Mouse (Mus musculus): ENCODE results near the gene Eps15l1.

Eps15l1 gene

DNA sequence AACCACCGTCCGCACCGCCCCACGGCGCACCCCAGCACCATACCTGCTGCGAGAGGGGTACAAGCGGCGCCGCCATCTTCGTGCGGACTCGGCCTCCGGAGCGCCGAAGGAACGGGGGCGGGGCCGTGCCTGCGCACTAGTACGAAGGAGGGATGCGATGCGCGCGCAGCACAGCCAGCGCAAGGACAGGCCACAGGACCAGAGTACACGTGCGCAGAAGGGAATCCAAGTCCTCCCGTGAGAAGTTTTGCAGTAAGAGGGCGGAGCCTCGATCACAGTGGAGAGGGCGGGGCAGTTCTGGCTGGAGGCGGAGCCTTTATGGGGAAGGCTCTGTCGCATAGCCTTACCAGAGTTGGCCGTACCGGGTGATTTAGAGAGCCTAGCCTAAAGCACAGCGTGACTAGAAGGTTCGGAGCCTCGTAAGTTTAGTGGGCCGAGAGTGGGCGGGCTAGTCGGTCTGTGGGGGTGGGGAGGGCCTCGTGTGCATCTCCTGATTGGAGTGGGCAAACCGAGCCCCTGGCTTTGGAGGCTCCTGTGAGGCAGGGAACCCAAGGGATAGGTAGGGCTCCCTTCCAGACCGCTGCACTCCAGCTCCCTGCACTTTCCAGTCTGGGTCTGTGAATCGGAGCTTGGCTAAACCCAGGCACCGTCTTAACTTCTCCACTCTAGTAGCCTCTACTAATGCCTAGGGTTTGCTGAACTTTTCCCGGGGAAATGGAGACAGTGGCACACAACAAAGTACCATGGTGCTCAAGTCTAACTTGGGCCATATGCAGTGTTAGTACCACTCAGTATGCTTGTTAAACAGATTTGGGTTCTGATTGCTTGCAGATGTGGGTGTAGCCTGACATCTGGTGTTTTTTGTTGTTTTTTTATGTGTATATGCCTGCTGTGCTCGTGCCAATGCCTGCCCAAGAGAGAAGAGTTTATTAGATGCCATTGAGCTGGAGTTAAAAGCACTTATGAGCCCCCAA lies at the start of gene Eps15l1:
Gene Eps15l1, minus strand, starts transcription at position 99 of the 974 bp plus-strand sequence.
- DNase-seq: peak; percentile 100

DNA sequence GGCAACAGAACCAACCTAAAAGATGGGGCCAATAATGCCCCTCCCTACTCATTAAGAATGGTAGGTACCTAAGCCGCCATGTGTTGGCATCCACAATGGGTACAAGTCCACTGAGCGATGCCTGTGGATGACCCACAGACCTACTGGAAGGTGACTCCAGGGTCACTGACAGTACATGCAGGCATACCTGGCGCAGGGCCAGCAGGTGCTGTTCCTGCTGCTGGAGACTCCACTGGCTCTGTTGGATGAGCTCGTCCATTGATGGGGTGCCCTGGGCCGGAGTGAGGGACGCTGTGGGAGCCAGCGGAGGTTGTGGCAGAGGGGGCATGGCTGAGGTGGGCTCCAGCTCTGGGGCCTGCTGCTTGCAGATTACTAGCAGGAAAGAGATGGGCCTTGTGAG lies 49.4 kb upstream of the Eps15l1 start:
- DNase-seq: peak; percentile 26

DNA sequence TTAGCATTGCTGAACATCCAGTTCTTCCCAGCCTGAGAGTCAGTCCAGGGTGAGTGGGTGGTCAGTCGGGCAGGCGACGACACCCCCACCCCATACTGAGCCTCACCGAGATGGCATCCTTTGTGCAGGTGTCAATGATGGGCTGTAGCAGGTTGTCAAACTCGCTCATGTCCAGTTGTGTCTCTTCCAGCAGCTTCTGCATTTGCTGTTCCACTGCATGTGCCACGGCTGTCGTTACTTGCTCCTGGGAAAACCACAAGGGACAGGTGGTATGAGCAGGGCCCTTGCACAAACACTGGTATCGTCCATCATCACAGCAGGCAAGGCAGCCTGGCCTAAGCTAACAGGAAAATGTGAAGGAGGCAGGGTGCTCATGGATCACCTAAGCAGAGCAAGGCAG lies 48.7 kb upstream of the Eps15l1 start:
- DNase-seq: no peak

DNA sequence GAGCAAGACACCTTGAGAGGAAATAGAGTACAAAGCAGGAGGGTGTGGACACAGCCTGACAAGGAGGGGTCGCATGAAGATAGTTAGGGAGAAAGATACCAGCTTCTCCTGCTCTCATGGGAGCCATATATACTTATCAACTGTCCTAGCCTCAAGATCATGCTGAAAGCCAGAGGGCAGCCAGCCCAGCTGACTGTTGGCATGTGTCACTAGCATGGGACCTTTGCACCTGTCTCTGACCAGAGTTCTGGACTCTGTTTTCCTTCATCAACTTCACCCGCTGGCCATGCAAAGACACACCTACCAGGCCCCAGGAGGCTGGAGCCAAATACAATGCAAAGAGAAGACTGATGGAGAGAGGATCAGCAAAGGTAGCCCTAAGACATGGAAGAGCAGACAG lies 48.0 kb upstream of the Eps15l1 start:
- DNase-seq: peak; percentile 54

DNA sequence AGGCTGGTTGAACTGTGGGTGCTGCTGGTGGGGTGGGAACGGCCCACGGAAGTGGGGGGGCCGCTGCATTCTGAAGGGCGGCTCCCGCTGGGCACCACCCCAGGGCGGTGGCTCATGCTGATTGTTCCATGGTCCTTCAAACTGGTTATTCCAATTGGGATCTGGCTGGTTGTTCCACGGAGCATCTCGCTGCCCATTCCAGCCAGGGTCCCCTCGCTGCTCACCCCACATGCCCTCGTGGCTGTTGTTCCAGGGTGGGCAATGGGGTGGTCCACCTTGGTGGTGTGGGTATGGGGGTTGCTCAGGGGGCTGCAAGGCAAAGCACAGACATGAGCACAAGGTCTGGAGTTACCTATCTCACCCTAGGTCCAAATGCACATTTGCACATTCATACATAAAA lies 43.0 kb upstream of the Eps15l1 start:
- DNase-seq: no peak

DNA sequence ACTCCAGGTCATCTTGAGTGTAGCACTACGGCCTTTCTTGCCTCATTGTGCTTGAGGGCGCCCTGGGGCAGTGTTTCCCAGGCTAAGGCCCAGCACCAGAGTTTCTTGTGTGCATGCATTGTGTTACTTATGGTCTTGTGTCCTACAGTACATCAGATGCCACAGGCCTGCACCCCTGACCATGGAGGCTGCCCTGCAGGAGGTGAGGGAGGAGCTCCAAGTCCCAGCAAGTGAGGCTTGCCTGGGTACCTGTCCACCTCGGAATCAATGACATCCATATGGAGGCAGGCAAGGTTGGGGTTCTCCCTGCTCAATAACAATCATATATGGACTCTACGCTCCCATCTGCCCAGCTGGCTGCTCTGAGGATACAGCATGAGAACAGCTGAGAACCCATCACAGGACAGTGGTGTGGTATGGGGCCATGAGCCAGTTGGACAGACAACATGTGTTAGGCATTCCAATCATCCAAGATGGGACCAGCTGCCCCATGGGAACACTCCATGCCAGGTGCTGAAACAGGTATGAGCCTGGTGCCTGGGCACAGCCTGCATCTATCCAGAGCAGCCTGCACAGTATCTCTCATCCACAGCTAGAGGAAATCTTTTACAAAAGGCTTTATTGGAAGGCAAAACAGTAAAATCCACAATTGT lies 38.7 kb upstream of the Eps15l1 start:
- no peak for DNase-seq

DNA sequence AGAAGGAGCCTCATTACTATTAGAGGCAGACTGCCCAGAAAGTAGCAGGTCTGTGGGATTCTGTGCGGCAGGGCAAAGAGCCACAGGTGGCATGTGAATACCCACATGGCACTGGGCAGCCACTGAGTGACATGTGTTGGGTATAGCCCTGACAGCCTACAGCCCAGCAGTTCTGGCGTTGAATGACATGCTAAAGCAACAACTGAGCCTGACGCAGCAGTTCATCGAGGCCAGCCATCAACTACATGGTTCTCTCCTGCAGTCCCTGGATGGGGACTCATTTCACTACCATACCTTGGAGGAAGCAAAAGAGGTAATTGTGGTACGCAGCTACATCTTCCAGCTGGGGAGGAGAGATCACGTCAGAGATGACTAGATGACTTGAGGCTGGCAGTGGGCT lies 37.2 kb upstream of the Eps15l1 start:
- no peak for DNase-seq

DNA sequence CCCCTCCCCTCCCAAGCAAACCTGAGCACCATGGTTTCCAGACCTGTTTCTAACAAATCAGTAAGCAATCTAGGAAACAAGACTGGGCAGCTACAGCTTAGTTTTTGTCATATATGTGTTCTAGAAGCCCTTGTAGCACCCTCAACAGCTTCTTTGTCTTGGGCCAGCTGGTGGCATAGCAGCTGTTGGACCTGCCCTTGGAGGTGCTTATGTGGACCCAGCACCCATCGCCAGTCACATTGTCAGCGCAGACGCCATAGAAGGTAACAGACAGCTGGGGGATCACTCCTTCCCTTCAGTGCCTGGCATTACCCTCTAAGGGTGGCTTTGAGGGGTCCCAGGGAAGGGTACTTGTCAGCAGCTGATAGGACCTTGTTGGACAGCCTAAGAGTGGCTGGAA lies 36.5 kb upstream of the Eps15l1 start:
- DNase-seq: no peak

DNA sequence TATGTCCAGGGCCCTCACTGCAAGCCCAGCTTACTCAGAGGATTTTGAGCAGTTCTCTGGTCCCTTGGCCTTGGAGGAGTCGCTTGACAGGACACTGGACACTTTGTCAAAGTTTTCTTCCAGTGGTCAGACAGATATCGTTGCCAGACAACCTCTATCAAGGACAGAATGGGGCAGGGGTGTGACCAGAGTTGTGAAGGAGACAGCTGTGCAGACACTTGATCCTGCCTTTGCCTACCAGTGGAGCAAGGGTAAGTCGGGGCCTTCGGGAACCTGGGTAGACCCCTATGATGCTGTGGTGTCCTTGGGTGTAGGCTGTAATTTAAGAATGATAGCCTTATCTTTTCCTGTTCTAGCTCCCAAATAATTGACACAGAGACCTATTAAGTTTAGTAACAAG lies 34.1 kb upstream of the Eps15l1 start:
- DNase-seq: no peak

DNA sequence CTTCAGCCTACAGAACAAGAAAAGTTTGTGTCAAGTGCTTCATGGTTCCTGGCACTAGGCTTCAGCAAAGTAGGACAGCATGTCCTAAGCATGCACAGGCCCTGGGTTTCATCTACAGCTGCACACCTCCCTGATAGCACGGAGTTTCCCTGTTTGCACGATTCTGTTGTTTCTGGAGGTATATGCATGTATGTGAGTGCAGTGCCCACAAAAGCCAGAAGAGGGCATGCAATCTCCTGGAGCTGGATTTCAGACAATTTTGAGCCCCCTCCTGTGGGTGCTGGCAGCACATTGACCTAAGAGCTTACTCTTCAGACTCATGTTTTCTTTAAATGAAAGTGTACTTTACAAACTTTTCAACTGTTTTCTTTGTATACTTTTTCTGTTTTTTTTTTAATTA lies 32.6 kb upstream of the Eps15l1 start:
- no peak for DNase-seq

DNA sequence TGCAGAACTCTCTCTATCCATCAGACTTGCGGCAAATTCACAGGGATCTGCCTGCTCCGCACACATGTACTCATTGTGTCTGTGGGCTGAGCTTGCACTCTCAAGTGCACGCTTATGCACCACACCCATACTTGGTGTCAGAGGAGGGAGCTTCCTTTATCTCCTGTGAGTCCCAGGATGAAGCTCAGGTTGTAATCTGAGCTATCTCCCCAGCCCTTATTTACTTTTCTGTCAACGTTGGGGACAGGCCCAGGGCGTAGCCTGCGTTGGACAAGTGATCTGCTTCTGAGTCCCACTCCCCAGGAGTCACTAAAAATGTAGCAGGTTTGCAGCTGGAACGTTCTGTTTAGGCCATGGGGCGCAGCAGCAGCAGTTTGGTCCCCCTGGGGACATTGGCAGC lies 30.3 kb upstream of the Eps15l1 start:
- DNase-seq: no peak

DNA sequence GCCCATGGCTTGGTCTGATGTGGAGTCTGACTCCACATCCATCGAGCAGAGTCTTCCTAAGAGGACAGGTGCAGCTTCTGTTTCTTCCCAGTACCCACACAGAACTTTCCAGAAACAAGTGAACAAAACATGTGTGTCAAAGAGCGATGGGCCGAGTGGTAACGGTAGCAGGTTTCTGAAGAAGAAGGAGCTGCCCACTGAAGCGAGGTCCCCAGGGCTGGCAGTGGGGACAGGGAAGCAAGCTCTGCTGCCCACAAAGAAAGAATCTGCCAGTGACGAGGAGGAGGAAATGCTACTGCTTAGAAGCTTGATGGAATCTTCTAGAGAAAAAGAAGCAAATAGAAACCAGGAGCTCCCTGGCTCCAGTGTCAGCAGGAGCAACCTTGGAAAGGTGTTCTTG lies 23.8 kb upstream of the Eps15l1 start:
- DNase-seq: no peak

DNA sequence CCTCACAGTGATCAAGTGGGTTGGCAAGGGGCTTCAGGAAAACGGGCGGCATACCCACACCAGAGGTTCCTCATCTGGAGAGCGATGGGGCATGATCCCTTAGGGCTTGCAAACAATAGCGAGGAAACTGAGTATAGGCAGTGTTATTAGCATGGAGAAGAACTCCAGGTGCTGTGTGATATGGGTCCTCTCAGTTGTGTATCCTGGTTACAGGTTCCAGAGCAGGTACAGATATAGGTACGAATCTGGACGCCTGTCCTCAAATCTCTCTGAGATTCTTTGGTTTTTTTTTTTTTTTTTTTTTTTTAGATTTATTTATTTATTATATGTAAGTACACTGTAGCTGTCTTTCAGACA lies 22.7 kb upstream of the Eps15l1 start:
- no peak for DNase-seq

DNA sequence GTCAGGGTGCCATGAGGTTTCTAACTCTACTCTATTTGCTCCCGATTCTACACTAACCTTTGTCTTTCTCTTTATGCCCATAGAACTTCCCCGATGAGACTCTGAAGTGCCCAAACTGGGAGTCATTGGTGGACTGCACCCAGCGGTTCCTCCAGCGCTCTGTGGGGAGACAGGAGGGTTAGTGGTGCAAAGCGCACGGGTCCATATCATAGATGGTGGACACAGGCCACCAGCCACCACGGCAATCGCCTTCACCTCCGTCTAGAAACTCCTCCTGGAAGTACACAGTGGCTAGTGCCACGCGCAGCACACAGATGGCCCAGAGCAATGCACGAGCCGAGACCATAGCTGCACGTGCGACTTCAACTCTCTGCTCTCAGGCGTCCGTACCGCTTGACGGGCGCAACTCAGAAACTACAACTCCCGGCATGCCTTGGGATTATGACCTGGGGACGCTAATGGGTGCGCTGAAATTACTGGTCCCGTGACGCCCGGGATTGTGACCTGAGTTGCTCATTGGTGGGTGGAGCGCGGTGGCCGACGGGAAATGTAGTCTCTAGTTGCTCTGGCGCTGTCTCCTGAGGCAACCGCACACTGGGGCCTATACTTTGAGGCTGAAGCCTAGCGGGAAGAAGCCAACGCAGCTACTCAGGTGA lies 22.2 kb upstream of the Eps15l1 start, which contains the start of the genes Calr3 and 1700030K09Rik:
Gene Calr3, minus strand, starts transcription at position 533 of the 656 bp plus-strand sequence.
Gene 1700030K09Rik, plus strand, starts transcription at position 543 of the 656 bp plus-strand sequence.
- peak; percentile 98 for DNase-seq

DNA sequence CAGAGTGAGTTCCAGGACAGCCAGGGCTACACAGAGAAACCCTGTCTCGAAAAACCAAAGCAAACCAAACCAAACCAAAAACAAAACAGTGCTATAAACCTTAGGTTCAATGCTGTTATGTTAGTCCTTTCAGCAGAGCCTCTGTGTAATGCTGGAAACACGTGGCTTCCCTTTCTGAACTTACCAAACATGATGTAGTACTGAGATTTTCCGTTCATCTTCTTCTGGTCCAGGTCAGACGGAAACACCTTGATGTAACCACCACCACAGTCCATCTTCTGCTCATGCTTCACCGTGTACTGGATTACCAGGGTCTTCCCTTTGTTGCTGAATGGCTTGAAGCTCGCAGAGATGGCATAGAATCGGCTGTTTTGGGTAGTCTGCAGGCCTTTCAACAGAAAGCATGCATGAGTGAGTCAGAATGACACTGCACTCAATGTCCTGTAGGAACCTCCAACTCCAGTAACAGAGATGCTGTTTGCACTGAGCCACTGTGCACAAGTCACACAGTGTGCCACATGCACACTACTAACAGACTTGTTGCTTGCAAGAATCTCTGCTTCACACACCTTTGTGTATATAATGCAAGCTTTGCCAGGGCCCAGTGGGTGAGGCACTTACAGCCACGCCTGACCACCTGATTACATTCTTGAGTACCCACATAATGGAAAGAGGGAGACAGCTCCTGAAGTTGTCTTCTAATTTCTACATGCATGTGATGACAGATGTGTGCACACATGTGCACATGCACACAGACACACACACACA lies 17.2 kb upstream of the Eps15l1 start:
- no peak for DNase-seq

DNA sequence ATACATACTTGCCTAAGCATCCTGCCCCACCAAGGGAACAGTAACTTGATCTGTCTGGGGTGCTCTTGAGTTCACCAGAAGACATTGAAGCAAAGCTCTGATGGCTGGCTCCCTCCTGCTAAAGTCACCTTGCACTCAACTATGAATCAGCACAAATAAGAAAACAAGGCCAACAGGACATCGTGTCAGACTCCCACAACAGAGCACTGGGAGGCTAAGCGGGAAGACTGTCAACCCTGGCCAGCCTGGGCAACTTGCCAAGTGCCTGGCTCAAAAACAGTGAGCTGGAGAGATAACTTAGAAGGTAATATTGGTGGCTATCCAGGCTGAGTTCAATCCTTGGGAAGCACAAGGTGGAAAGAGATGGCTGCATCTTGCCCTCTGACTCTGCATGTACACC lies 13.7 kb upstream of the Eps15l1 start:
- DNase-seq: peak; percentile 44

DNA sequence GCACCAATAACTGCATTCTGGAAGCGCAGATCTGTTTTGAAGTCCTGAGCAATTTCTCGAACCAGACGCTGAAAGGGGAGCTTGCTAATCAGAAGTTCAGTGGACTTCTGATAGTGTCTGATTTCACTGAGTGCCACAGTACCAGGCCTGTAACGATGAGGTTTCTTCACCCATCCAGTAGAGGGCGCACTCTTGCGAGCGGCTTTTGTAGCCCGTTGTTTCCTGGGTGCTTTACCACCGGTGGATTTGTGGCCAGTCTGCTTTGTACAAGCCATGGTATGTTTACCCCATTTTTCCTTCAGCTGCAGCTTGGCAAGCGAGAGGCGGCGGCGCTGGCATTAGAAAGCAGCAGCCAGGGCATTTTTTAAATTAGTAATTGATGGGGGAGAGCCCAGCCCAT lies 8.4 kb upstream of the Eps15l1 start:
- DNase-seq: no peak

DNA sequence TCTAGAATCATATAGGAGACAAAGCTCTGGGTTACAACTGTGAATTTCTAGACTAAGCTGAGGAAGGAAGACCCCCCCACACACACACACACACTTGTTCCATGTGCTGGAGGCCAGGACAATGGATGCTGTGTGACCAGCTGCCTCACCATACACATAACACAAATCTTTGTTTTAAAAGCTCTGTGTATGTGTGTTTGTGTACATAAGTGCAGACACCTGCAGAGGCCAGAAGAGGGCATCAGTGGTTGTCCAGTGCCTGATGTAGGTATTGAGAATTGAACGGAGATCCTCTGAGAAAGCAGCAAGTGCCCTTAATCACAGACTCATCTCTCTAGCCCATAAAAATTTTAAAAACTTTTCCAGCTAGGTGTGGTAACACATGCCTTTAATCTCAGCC lies 1.7 kb upstream of the Eps15l1 start:
- DNase-seq: no peak

DNA sequence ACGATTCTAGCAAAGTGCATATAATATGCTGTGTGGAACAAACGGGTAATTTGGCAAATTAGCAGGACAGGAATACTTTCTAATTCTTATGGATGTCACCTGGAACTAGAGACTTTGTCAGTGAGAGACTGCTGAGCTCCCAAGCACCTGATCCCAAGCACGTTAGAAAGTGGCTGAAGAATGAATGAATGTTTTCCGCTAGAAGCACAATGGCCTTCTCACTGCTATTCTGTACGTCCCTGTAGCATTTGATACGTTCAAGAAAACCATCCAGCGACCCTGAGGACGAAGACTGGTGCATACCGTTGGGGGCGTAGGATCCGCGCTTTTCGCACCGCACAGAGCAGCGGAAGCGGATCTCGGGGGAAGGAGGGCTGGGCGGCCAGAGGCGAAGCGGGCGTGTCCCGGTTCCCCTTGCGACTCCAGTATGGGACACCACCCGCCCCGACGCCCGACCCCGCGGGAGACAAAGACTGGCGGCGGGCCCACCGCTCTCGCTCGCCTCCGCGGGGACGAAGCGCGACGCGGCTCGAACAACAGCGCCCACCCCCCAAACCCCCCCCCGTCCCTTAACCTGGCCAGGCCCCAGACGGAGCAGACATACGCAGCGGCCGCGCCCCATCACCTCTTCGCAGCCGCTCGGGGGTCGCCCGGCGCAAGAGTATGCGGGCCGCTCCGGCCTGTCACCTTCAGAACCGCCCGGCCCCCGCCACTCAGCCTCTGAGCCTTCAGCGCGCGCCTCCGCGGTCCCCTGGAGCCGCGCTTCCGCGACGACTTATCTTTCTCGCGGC lies 494 bp downstream of the Eps15l1 start:
- peak; percentile 35 for DNase-seq

DNA sequence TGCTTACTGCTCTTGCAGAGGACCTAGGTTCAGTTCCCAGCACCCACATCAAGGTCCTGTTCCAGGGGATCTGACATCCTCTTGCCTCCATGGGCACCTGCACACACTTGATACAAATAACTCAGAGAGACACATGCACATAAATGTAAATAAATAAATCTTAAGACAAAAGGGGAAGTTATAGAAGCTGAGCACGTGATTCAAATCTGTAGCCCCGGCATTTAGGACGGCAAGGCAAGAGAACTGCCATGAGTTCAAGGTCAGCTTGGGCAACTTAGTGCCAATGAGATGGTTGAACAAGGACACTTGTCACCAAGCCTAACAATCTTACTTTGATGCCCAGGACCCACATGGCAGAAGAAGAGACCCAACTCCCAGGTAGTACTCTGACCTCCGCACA lies 3.2 kb downstream of the Eps15l1 start:
- no peak for DNase-seq

DNA sequence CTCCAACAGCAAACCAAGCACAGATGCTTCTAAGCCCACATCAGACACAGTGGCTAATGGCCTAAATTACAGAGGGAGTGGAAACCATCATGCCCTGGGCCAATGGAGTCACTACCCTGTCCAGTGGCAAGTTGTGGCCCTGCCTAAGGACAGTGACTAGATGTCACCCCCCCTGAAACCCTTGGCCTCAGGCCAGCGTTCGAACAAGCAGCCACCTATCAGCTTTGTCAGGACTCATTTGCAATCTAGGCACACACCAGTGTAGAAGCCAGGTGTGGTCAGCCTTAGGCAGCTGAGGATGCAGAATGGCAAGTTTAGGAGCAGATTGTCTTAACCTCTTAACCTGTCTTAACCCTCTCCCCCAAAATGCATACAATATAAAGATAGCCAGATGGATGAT lies 6.0 kb downstream of the Eps15l1 start:
- DNase-seq: no peak

DNA sequence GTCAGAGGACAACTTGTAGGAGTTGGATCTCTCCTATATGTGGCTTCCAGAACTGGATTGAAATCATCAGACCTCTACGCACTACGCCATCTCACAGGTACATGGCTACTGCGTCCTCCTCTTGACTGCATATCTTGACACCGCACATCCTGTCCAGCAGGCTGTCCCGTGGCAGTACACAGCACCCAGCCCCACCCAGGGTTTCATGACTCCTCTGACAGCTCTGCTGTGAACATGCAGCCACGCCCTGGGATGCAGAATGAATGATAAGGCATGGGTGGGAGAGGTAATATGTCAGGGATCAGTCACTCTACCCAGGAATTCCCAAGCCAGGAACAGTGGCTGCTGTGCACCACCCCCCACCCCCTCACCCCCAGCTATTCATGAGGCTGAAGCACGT lies 7.4 kb downstream of the Eps15l1 start:
- no peak for DNase-seq

All from kidney, adult 11 months (tissue).